Mouse (Mus musculus) hindbrain, embryonic 14.5 days (tissue): ENCODE results near the gene Gjc1. TPM values are rescaled to one million over a fixed set of nuclear protein-coding genes. Genes with fewer than 3 reads are reported as not detected.

Source experiments
- ATAC-seq: fragments of 200-750 bp; cut with Nextera tagmentation; 2 replicates; pipeline ENCODE4 v1.8.0; 2017; ENCODE audit warnings: moderate number of reproducible peaks, mild to moderate bottlenecking, moderate TSS enrichment, moderate library complexity; ENCODE audit not compliant: low FRiP score
- DNase-seq: peaks from one replicate; pipeline ENCODE4 v3.0.0-alpha.2; 2015; ENCODE audit warnings: low spot score
- H3K27ac ChIP-seq: fragments of 300-500 bp; sonication (generic); 2 replicates; pipeline ENCODE4 v1.5.1; 2014; ENCODE audit warnings: mild to moderate bottlenecking, moderate library complexity
- H3K27me3 ChIP-seq: fragments of 300-500 bp; sonication (generic); 2 replicates; pipeline ENCODE4 v1.6.1; 2014; ENCODE audit warnings: mild to moderate bottlenecking, low read length, mixed read lengths; ENCODE audit not compliant: control insufficient read depth, insufficient read depth
- H3K36me3 ChIP-seq: fragments of 300-500 bp; sonication (generic); replicated peaks from 2 replicates; pipeline ENCODE4 v1.6.1; 2014; ENCODE audit not compliant: control insufficient read depth, insufficient read depth
- H3K4me1 ChIP-seq: fragments of 300-500 bp; sonication (generic); replicated peaks from 2 replicates; pipeline ENCODE4 v1.6.1; 2014; ENCODE audit warnings: antibody characterized with exemption, low read length, mixed read lengths; ENCODE audit not compliant: control insufficient read depth, insufficient read depth
- H3K4me2 ChIP-seq: fragments of 300-500 bp; sonication (generic); replicated peaks from 2 replicates; pipeline ENCODE4 v1.6.1; 2014; ENCODE audit warnings: mild to moderate bottlenecking, moderate library complexity
- H3K4me3 ChIP-seq: fragments of 300-500 bp; sonication (generic); replicated peaks from 2 replicates; pipeline ENCODE4 v1.5.1; 2014; ENCODE audit warnings: mild to moderate bottlenecking, low read length
- H3K9ac ChIP-seq: fragments of 300-500 bp; sonication (generic); 2 replicates; pipeline ENCODE4 v1.6.1; 2014
- H3K9me3 ChIP-seq: fragments of 300-500 bp; sonication (generic); 2 replicates; pipeline ENCODE4 v1.6.1; 2016; ENCODE audit warnings: low read length; ENCODE audit not compliant: control insufficient read depth
- WGBS: fragments of 180-500 bp; shearing (Covaris S2); extraction: QIAGEN DNeasy Blood & Tissue Kit; methylation state at CpG from one replicate; pipeline ENCODE4 v1.1.7; 2014; 5-methylcytosine and 5-hydroxymethylcytosine counted together
- polyA plus RNA-seq: library from polyadenylated mRNA; unstranded; fragments of >200 nt; fragmentation: Nextera tagmentation; extraction: Ambion mirVana; gene quantifications from 2 replicates; pipeline ENCODE4 v1.2.1, GENCODE M21; 2014

Gjc1 gene
- polyA plus RNA-seq, 1 experiment from 2014 or later = 31.2 TPM

DNA sequence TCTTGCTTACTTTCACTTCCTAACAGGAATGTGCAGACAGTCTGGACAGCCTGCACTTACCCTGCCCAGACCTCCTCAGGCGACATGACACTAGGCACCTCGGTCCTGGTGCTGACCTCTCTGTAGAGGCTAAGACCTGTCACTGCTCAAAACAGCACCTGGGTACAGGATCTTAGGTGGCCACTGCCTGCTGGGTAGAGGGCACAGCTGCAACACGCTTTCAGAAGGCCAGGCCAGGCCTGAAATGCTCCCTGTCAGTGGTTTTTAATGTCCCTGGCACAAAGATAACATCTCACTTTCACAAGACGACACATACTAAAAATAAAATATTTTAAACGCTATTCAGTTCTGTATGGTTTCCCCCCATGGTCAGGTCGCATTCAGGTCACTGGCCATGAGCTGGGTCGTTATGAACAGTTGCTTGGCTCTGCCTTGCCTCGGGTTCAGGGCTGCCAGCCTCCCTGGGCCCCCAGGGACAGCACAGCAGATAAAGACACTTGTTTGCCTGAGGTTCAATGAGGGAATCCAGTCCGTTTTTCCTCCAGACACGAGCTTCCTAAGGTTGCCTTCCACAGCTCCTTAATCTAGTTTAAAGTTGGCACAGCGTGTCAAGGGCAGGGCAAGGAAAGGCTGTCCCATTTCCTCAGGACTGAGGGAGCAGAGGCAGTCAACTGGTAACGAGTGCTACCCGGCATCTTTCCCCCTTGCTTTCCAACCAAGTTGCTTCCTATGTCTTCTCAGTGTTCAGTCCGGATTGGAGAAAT lies 27.6 kb downstream of the Gjc1 start:
- Histone ChIP-seq H3K9me3 (no peaks in the 10 kb centered on the region), H3K4me1 (no peaks in the 10 kb centered on the region), H3K36me3 (0 out of 2 replicates have a peak, but pooled peaks cover 3% of the 10 kb centered on the region), H3K9ac (no peak overlapping the region), H3K27ac (no peak overlapping the region), H3K4me2 (no peak overlapping the region), H3K4me3 (no peak overlapping the region), H3K27me3 (no peaks in the 10 kb centered on the region)
- no peak for ATAC-seq
- 61% methylated on average over 14 of the region's 14 CpGs for WGBS
- no peak for DNase-seq

DNA sequence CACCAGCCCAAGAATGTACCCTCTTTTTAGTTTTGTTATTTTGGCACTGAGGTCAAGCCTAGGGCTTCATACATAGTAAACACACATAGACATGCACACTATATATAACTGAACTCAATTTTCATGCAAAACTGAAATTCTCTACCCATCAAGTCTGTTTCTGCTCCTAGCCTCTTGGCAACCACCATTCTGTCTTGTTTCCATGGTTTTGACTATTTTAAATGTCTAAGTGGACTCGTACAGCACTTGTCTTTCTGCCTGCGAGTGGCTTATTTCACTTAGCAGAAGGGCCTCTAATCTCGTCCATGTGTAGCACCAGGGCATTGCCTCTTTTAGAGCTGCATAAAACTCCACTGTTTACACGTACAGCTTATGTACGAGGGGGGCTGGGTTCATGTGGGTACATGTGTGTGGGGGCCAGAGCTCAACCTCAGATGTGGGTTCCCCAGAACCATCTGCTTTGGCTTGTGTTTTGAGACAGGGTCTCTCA lies 31.8 kb downstream of the Gjc1 start:
- ATAC-seq = no peak
- no peaks in the 10 kb centered on the region for H3K4me1 ChIP-seq
- no peaks in the 10 kb centered on the region for H3K36me3 ChIP-seq
- no peaks in the 10 kb centered on the region for H3K27me3 ChIP-seq
- no peak overlapping the region for H3K9ac ChIP-seq
- no peak overlapping the region for H3K4me3 ChIP-seq
- no peaks in the 10 kb centered on the region for H3K9me3 ChIP-seq
- H3K4me2 ChIP-seq = no peak overlapping the region
- no peak for DNase-seq
- no peak overlapping the region for H3K27ac ChIP-seq
- 86% methylated on average over 5 of the region's 5 CpGs for WGBS

DNA sequence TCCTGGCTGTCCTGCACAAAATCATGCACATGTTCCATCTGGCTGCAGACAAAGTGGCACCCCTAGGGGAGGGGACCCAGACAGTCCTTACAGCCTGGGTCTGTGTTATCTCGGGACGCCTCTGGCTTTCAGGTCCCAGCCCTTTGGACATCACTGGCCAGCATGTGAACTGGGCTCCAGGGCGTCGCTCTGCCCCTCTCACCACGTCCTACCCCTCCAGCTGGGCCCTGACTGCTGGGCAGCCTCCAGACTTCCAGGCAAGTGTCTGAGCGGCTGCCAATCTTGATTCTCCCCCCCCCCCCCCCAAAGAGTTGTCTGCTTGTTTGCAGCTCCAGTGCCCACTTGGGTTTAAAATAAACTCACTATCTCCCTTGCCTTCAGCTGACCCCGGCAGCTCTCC lies 36.1 kb downstream of the Gjc1 start:
- Histone ChIP-seq H3K9me3 (no peaks in the 10 kb centered on the region), H3K27ac (no peak overlapping the region), H3K9ac (no peak overlapping the region), H3K27me3 (no peaks in the 10 kb centered on the region), H3K4me3 (no peak overlapping the region), H3K4me2 (no peak overlapping the region), H3K36me3 (peaks cover 5% of the 10 kb centered on the region; the same call in 1 of the 2 replicates), H3K4me1 (no peaks in the 10 kb centered on the region; the same call in 1 of the 2 replicates)
- ATAC-seq = no peak
- WGBS = 62% methylated on average over 7 of the region's 7 CpGs
- DNase-seq = no peak

- H3K9me3 ChIP-seq = no peaks in the 10 kb centered on the region
- ATAC-seq (no peak), DNase-seq (no peak)
- H3K4me1 ChIP-seq = peaks cover 4% of the 10 kb centered on the region; the same call in 1 of the 2 replicates
- no peak overlapping the region for H3K4me3 ChIP-seq
- no peak overlapping the region for H3K4me2 ChIP-seq
- WGBS = 87% methylated on average over 4 of the region's 4 CpGs
- H3K9ac ChIP-seq = no peak overlapping the region
- H3K27ac ChIP-seq = no peak overlapping the region
- no peaks in the 10 kb centered on the region for H3K27me3 ChIP-seq
- peaks cover 14% of the 10 kb centered on the region for H3K36me3 ChIP-seq
Observed at GRCm38 (mm10) chr11:102781523-102781922, 38.0 kb downstream of the Gjc1 start.

- ATAC-seq (no peak), DNase-seq (no peak)
- Histone ChIP-seq H3K4me3 (no peak overlapping the region), H3K4me2 (no peak overlapping the region), H3K27me3 (no peaks in the 10 kb centered on the region), H3K27ac (no peak overlapping the region), H3K9me3 (no peaks in the 10 kb centered on the region), H3K36me3 (peaks cover 20% of the 10 kb centered on the region), H3K4me1 (peaks cover 4% of the 10 kb centered on the region; the same call in 1 of the 2 replicates), H3K9ac (no peak overlapping the region; the same call in 1 of the 2 replicates)
- 55% methylated on average over 10 of the region's 10 CpGs for WGBS
Observed at GRCm38 (mm10) chr11:102780986-102781351, 38.5 kb downstream of the Gjc1 start.

- DNase-seq (no peak), ATAC-seq (no peak)
- H3K9ac ChIP-seq = no peak overlapping the region; the same call in 1 of the 2 replicates
- H3K27ac ChIP-seq = no peak overlapping the region
- H3K4me3 ChIP-seq = no peak overlapping the region
- H3K36me3 ChIP-seq = peaks cover 23% of the 10 kb centered on the region
- H3K4me1 ChIP-seq = peaks cover 4% of the 10 kb centered on the region; the same call in 1 of the 2 replicates
- H3K4me2 ChIP-seq = no peak overlapping the region
- H3K9me3 ChIP-seq = no peaks in the 10 kb centered on the region
- no peaks in the 10 kb centered on the region for H3K27me3 ChIP-seq
- WGBS = 42% methylated on average over 11 of the region's 11 CpGs
Observed at GRCm38 (mm10) chr11:102780271-102780985, 39.1 kb downstream of the Gjc1 start.

GRCm38 (mm10) chr11:102779824-102780223 lies 39.7 kb downstream of the Gjc1 start:
- no peak overlapping the region for H3K9ac ChIP-seq
- no peak for DNase-seq
- 80% methylated on average over 7 of the region's 7 CpGs for WGBS
- no peak for ATAC-seq
- H3K4me1 ChIP-seq = peaks cover 9% of the 10 kb centered on the region; the same call in 1 of the 2 replicates
- H3K9me3 ChIP-seq = no peaks in the 10 kb centered on the region
- no peak overlapping the region for H3K4me3 ChIP-seq
- no peak overlapping the region for H3K4me2 ChIP-seq
- peaks cover 23% of the 10 kb centered on the region for H3K36me3 ChIP-seq
- no peaks in the 10 kb centered on the region for H3K27me3 ChIP-seq
- no peak overlapping the region for H3K27ac ChIP-seq

DNA sequence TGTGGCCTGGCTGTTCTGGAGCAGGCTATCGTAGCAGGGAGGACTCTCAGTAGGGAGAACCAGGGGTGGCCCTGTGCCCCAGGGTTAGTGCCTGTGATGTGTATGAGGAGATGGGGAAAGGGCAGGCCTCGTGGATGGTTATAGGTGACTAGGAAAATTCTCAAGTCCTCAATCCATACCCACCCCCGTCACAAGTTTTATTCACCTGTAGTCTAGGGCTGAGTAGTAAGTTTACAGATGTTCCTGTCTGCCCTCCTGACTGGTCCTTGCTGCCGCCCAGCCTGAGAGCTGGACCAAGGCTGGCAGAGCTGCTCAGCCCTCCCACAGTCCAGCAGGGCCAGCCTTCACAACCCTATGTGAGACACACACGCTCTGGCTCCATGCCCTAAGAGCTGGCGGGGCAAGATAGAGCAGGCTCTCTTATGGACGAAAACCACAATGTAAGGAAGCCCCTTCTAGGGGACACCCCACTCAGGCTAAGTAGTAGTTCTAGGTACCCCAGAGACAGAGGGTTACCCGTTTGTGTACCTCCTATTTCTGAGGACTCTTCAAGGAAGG lies 40.3 kb downstream of the Gjc1 start:
- Histone ChIP-seq H3K9ac (no peak overlapping the region), H3K9me3 (no peaks in the 10 kb centered on the region), H3K27me3 (no peaks in the 10 kb centered on the region), H3K36me3 (peaks cover 23% of the 10 kb centered on the region), H3K4me3 (no peak overlapping the region), H3K4me1 (peaks cover 9% of the 10 kb centered on the region; the same call in 1 of the 2 replicates), H3K4me2 (no peak overlapping the region), H3K27ac (no peak overlapping the region)
- DNase-seq (no peak), ATAC-seq (no peak)
- 84% methylated on average over 8 of the region's 8 CpGs for WGBS

DNA sequence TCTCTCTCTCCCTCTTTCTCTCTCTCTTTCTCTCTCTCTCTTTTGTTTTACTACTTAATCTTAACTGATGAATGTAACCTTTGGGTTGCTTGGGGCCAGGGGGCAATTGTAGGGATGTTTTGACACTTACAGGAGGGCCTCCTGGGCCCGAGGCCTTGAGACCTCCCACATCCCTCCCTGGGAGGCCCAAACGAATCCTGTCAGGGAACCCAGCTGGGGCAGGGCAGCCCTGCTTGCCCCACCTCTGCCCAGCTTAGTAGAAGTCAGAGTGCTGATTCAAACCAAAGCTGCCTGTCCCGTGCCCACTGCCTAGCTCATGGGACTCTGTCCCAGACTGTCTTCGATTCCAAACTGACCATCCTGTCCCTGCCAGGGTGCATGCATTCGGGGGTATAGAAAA lies 40.9 kb downstream of the Gjc1 start:
- WGBS = 46% methylated on average over 5 of the region's 5 CpGs
- peaks cover 23% of the 10 kb centered on the region for H3K36me3 ChIP-seq
- DNase-seq (no peak), ATAC-seq (no peak)
- no peak overlapping the region for H3K27ac ChIP-seq
- H3K4me1 ChIP-seq = peaks cover 9% of the 10 kb centered on the region; the same call in 1 of the 2 replicates
- no peak overlapping the region for H3K4me3 ChIP-seq
- no peaks in the 10 kb centered on the region for H3K9me3 ChIP-seq
- H3K27me3 ChIP-seq = no peaks in the 10 kb centered on the region
- no peak overlapping the region for H3K4me2 ChIP-seq
- no peak overlapping the region for H3K9ac ChIP-seq
